18 mouse cellular contexts compared by ENCODE assay signal in genomic region chrX:162268112-162268511, GRCm38 (mm10).
DNase-seq lines count a peak whose midpoint lies in the region; ATAC-seq and TF ChIP-seq lines count a peak whose summit lies in the region.
"Had no signal": no experiment of that assay in that cellular context is flagged by ENCODE, and none has a peak within 500 bp of the region (broad histone marks: within the 10 kb centered on the region; RNA-seq: fewer than 3 reads in every experiment).

No protein-coding gene starts in this region.

- H3K4me2 ChIP-seq in liver, embryonic 12.5 days: no peak overlapping the region
- no peak overlapping the region for H3K4me2 ChIP-seq in liver, postnatal 0 days (ENCODE audit: low read depth, low read length)
- no peak overlapping the region for H3K4me2 ChIP-seq in midbrain, embryonic 11.5 days
- peak overlapping the region; percentile 21 for H3K4me2 ChIP-seq in myocyte (ENCODE audit: low read depth)
- H3K4me2 ChIP-seq: embryonic facial prominence, embryonic 12.5 days; embryonic facial prominence, embryonic 15.5 days; forebrain, embryonic 12.5 days; forebrain, embryonic 15.5 days; heart, embryonic 12.5 days; heart, embryonic 15.5 days; hindbrain, embryonic 13.5 days had no signal

- peaks cover 43% of the 10 kb centered on the region for H3K4me1 ChIP-seq in liver, embryonic 12.5 days
- no peaks in the 10 kb centered on the region for H3K4me1 ChIP-seq in liver, postnatal 0 days (ENCODE audit: insufficient read depth)
- peaks cover 23% of the 10 kb centered on the region for H3K4me1 ChIP-seq in midbrain, embryonic 10.5 days
- H3K4me1 ChIP-seq in midbrain, embryonic 11.5 days (ENCODE audit: control insufficient read depth, insufficient read depth, low read length): no peaks in the 10 kb centered on the region
- H3K4me1 ChIP-seq: embryonic facial prominence, embryonic 12.5 days; embryonic facial prominence, embryonic 15.5 days; forebrain, embryonic 15.5 days; heart, embryonic 12.5 days; heart, embryonic 15.5 days had no signal

- no peak for TF ChIP-seq CTCF in liver, postnatal 0 days (IDR thresholded peaks at IDR 0.05; ENCODE audit: low read depth)

- DNase-seq in liver, postnatal 0 days: no peak
- DNase-seq in midbrain, embryonic 10.5 days (ENCODE audit: low spot score): no peak
- no peak for DNase-seq in midbrain, embryonic 11.5 days (ENCODE audit: low spot score, missing footprints)
- DNase-seq in adrenal gland, adult 2 months: no peak
- DNase-seq: cerebellum, adult 11 months; cerebellum, adult 2 months; cerebellum, adult 9-11 months had no signal

- TF ChIP-seq EP300 in liver, postnatal 0 days (IDR thresholded peaks at IDR 0.05; ENCODE audit: low read depth): no peak

- peak overlapping the region; percentile 66 for H3K27ac ChIP-seq in liver, embryonic 12.5 days
- no peak overlapping the region for H3K27ac ChIP-seq in liver, postnatal 0 days (ENCODE audit: low read depth)
- peak overlapping the region; percentile 79 for H3K27ac ChIP-seq in midbrain, embryonic 10.5 days (replicated peaks)
- no peak overlapping the region; the same call in 1 of the 2 replicates for H3K27ac ChIP-seq in midbrain, embryonic 11.5 days (ENCODE audit: low read depth, low read length)
- H3K27ac ChIP-seq: embryonic facial prominence, embryonic 12.5 days; embryonic facial prominence, embryonic 15.5 days; forebrain, embryonic 12.5 days; forebrain, embryonic 15.5 days; heart, embryonic 15.5 days; hindbrain, embryonic 13.5 days had no signal

- peak; percentile 65 for ATAC-seq in liver, embryonic 12.5 days
- ATAC-seq in liver, postnatal 0 days: no peak
- no peak for ATAC-seq in midbrain, embryonic 11.5 days (ENCODE audit: low FRiP score)
- ATAC-seq: forebrain, embryonic 15.5 days; hindbrain, embryonic 16.5 days had no signal

- no peaks in the 10 kb centered on the region for H3K79me2 ChIP-seq in myocyte (ENCODE audit: control insufficient read depth, insufficient read depth)

- 56% methylated on average over 5 of the region's 5 CpGs for WGBS in liver, embryonic 12.5 days (ENCODE audit: insufficient replicate concordance)
- 71% methylated on average over 5 of the region's 5 CpGs for WGBS in liver, postnatal 0 days (ENCODE audit: insufficient replicate concordance)
- 77% methylated on average over 5 of the region's 5 CpGs for WGBS in midbrain, embryonic 10.5 days
- 72% methylated on average over 5 of the region's 5 CpGs for WGBS in midbrain, embryonic 11.5 days

- H3ac ChIP-seq in myocyte (ENCODE audit: control insufficient read depth, insufficient read length): no peak overlapping the region

- no peaks in the 10 kb centered on the region for H3K36me3 ChIP-seq in liver, embryonic 12.5 days
- no peaks in the 10 kb centered on the region for H3K36me3 ChIP-seq in liver, postnatal 0 days (replicated peaks; ENCODE audit: insufficient read depth, low read length)
- H3K36me3 ChIP-seq in midbrain, embryonic 10.5 days: no peaks in the 10 kb centered on the region
- H3K36me3 ChIP-seq in midbrain, embryonic 11.5 days (ENCODE audit: control insufficient read depth, insufficient read depth, low read length): no peaks in the 10 kb centered on the region
- H3K36me3 ChIP-seq in myocyte (ENCODE audit: control insufficient read depth, insufficient read depth): no peaks in the 10 kb centered on the region
- H3K36me3 ChIP-seq: embryonic facial prominence, embryonic 12.5 days; embryonic facial prominence, embryonic 15.5 days; forebrain, embryonic 12.5 days; forebrain, embryonic 15.5 days; heart, embryonic 12.5 days; heart, embryonic 15.5 days; hindbrain, embryonic 10.5 days; hindbrain, embryonic 13.5 days had no signal

- 0 out of 2 replicates have a peak, but pooled peaks cover 3% of the 10 kb centered on the region for H3K27me3 ChIP-seq in liver, embryonic 12.5 days (replicated peaks)
- H3K27me3 ChIP-seq in liver, postnatal 0 days (ENCODE audit: insufficient read depth, low read length): no peaks in the 10 kb centered on the region
- H3K27me3 ChIP-seq in midbrain, embryonic 10.5 days (ENCODE audit: low read depth, poor library complexity, severe bottlenecking): peaks cover 92% of the 10 kb centered on the region
- no peaks in the 10 kb centered on the region for H3K27me3 ChIP-seq in midbrain, embryonic 11.5 days (ENCODE audit: control insufficient read depth, insufficient read depth, low read length)
- H3K27me3 ChIP-seq in myocyte (ENCODE audit: control insufficient read depth, insufficient read depth, insufficient read length): no peaks in the 10 kb centered on the region
- H3K27me3 ChIP-seq: embryonic facial prominence, embryonic 12.5 days; embryonic facial prominence, embryonic 15.5 days; forebrain, embryonic 15.5 days; heart, embryonic 12.5 days; heart, embryonic 15.5 days had no signal

- H3K4me3 ChIP-seq in liver, embryonic 12.5 days: no peak overlapping the region
- H3K4me3 ChIP-seq in liver, postnatal 0 days (ENCODE audit: low read depth, low read length): no peak overlapping the region
- no peak overlapping the region for H3K4me3 ChIP-seq in midbrain, embryonic 10.5 days
- no peak overlapping the region for H3K4me3 ChIP-seq in midbrain, embryonic 11.5 days (ENCODE audit: low read depth, low read length)
- no peak overlapping the region for H3K4me3 ChIP-seq in myocyte
- H3K4me3 ChIP-seq: embryonic facial prominence, embryonic 12.5 days; embryonic facial prominence, embryonic 15.5 days; forebrain, embryonic 12.5 days; forebrain, embryonic 15.5 days; heart, embryonic 12.5 days; heart, embryonic 15.5 days; hindbrain, embryonic 10.5 days; hindbrain, embryonic 13.5 days had no signal

- TF ChIP-seq POLR2A in myocyte (IDR thresholded peaks at IDR 0.05; ENCODE audit: insufficient read length, low read depth): no peak

- H3K9ac ChIP-seq in liver, embryonic 12.5 days: no peak overlapping the region
- H3K9ac ChIP-seq in liver, postnatal 0 days (replicated peaks): no peak overlapping the region
- no peak overlapping the region for H3K9ac ChIP-seq in midbrain, embryonic 11.5 days (ENCODE audit: low read length)
- H3K9ac ChIP-seq: embryonic facial prominence, embryonic 12.5 days; embryonic facial prominence, embryonic 15.5 days; forebrain, embryonic 12.5 days; forebrain, embryonic 15.5 days; heart, embryonic 12.5 days; heart, embryonic 15.5 days; hindbrain, embryonic 13.5 days had no signal

- H3K9me3 ChIP-seq in liver, embryonic 12.5 days (replicated peaks): no peaks in the 10 kb centered on the region
- H3K9me3 ChIP-seq in liver, postnatal 0 days (ENCODE audit: low read length): no peaks in the 10 kb centered on the region
- H3K9me3 ChIP-seq in midbrain, embryonic 10.5 days (replicated peaks): no peaks in the 10 kb centered on the region
- H3K9me3 ChIP-seq in midbrain, embryonic 11.5 days (ENCODE audit: control insufficient read depth, low read length): no peaks in the 10 kb centered on the region
- H3K9me3 ChIP-seq: embryonic facial prominence, embryonic 12.5 days; embryonic facial prominence, embryonic 15.5 days; forebrain, embryonic 12.5 days; forebrain, embryonic 15.5 days; heart, embryonic 12.5 days; heart, embryonic 15.5 days; hindbrain, embryonic 10.5 days; hindbrain, embryonic 13.5 days had no signal

TF ChIP-seq in myocyte, 11 proteins besides CTCF, POLR2A, EP300 and RAD21:
- TF ChIP-seq USF1 (IDR thresholded peaks at IDR 0.05; ENCODE audit: low read depth) (no peak), REST (IDR thresholded peaks at IDR 0.05; ENCODE audit: insufficient read depth, insufficient read length) (no peak), TCF3 (IDR thresholded peaks at IDR 0.05; ENCODE audit: insufficient read length, low read depth) (no peak), CEBPB (IDR thresholded peaks at IDR 0.05; ENCODE audit: insufficient read depth, poor library complexity, severe bottlenecking) (no peak), POLR2AphosphoS2 (IDR thresholded peaks at IDR 0.05; ENCODE audit: insufficient read length, low read depth) (no peak), TCF12 (IDR thresholded peaks at IDR 0.05; ENCODE audit: insufficient read depth, poor library complexity, severe bottlenecking) (no peak), E2F4 (IDR thresholded peaks at IDR 0.05; ENCODE audit: insufficient read depth) (no peak), MAX (IDR thresholded peaks at IDR 0.05; ENCODE audit: low read depth) (no peak), MYOG (IDR thresholded peaks at IDR 0.05; ENCODE audit: control insufficient read depth in 1 of 3, insufficient read depth in 1 of 3, insufficient read length in 2 of 3, low read depth in 2 of 3) (no peak), SRF (IDR thresholded peaks at IDR 0.05; ENCODE audit: control insufficient read depth, insufficient read length, low read depth) (no peak)

Comparison
In these comparisons a context has a peak if more than half of its experiments do, and no peak if none do; other contexts are left out.
1. H3K27ac ChIP-seq: peak in liver, embryonic 12.5 days (single experiment) and midbrain, embryonic 10.5 days (single experiment); none in liver, postnatal 0 days (single experiment) and midbrain, embryonic 11.5 days (single experiment).